Mouse (Mus musculus): Measurements from ENCODE around the gene Ints3.
"Not testable (repeated sequence)": the region's sequence is repeated elsewhere in the genome, so short reads cannot be mapped to it uniquely, and the experiment has no call there.

The Ints3 gene

DNA sequence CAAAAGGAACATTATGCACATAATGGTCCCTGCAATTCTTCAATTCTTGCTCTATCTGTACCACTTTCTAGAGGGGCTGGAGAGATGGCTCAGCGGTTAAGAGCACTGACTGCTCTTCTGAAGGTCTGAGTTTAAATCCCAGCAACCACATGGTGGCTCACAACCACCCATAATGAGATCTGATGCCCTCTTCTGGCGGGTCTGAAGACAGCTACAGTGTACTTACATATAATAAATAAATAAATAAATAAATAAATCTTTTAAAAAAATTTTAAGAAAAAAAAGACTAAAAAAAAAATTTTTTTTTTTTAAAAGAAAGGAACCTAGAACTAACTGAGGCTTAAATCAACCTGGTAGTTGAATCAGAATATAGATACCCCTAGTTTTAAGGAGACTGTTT is 90.6 kb downstream of the Ints3 start:
- not testable (repeated sequence) for DNase-seq

All from embryo, embryonic 11 days (tissue).